Mouse (Mus musculus): Measurements from ENCODE around the gene Ifit1bl2.
"Not testable (repeated sequence)": the region's sequence is repeated elsewhere in the genome, so short reads cannot be mapped to it uniquely, and the experiment has no call there.

The Ifit1bl2 gene

DNA sequence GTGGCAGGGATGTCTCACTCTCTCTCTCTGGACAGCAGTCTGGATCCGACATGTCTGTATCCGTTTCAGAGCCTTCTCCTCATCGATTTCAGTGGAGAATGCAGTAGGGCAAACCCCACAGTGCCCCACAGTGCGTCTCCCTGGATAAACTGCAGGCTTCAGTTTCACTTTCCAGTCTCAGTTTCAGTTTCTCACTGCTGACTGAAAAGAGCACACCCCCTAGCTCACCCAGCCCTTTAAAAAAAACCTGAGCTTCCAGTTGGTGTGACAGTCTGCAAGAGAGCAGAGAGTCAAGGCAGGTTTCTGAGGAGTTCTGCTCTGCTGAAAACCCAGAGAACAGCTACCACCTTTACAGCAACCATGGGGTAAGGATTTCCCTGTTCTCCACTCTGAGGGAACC, at the start of gene Ifit1bl2, which contains the start of gene Ifit1:
Ifit1bl2 (minus strand) TSS at position 121 of the 400 bp plus-strand sequence.
Ifit1 (plus strand) TSS at position 249 of the 400 bp plus-strand sequence.
- DNase-seq (ENCODE audit: low spot score in 2 of 2) = no peak

- DNase-seq (ENCODE audit: low spot score in 2 of 2) = no peak
Observed at GRCm38 (mm10) chr19:34685530-34685929, 45.0 kb upstream of the Ifit1bl2 start.

GRCm38 (mm10) chr19:34684857-34685256, 44.3 kb upstream of the Ifit1bl2 start:
- DNase-seq (ENCODE audit: low spot score in 2 of 2) = peak; percentile 15 to 25

DNA sequence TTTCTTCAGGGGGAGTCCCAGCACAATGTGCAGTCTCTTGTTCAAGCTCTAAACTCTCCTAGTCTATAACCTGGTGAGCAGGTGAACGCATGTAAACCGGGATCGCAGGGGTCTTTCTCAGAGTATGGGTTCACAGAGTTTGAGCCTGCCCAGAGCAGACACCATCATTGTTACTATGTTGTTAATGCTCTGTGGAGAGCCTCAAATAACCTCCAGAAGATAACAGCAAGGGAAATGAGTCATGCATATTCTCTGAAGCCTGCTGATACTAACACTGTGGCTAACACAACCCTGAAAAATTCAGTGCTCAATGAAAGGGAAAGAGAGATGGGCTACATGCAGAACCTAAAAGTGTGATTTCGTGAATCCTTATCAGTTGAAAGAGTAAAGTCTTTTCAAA, 37.9 kb upstream of the Ifit1bl2 start:
- no peak for DNase-seq (ENCODE audit: low spot score in 2 of 2)

DNA sequence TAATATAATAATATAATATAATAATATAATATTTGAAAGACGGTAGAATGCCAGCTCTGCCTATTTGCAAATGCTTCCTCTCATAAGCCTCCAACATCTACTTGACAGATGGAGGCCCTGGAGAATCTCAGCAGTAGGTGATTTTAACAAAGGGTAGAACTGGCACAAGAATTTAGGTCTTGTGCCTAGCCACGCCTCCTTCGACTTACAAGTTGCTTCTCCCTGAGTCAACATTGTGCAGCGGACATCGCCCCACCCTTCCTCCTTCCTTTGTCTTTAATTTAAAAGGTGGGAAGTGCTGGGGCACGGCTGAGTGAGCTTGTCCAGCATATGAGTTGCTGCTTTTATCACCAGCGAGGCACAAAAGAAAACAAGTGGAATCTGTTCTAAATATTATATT, 32.9 kb upstream of the Ifit1bl2 start:
- DNase-seq (ENCODE audit: low spot score in 2 of 2) = no peak

GRCm38 (mm10) chr19:34666127-34666526, 25.6 kb upstream of the Ifit1bl2 start:
- DNase-seq (ENCODE audit: low spot score in 2 of 2) = peak; percentile 58 to 74

GRCm38 (mm10) chr19:34662740-34663139, 22.2 kb upstream of the Ifit1bl2 start:
- DNase-seq (ENCODE audit: low spot score in 2 of 2) = no peak

GRCm38 (mm10) chr19:34662067-34662507, 21.5 kb upstream of the Ifit1bl2 start:
- peak; percentile 18 to 23 for DNase-seq (ENCODE audit: low spot score in 2 of 2)

- DNase-seq (ENCODE audit: low spot score in 2 of 2) = no peak
Observed at GRCm38 (mm10) chr19:34656511-34657298, 16.2 kb upstream of the Ifit1bl2 start.

- DNase-seq (ENCODE audit: low spot score in 2 of 2) = no peak
Observed at GRCm38 (mm10) chr19:34655227-34655805, 14.8 kb upstream of the Ifit1bl2 start.

DNA sequence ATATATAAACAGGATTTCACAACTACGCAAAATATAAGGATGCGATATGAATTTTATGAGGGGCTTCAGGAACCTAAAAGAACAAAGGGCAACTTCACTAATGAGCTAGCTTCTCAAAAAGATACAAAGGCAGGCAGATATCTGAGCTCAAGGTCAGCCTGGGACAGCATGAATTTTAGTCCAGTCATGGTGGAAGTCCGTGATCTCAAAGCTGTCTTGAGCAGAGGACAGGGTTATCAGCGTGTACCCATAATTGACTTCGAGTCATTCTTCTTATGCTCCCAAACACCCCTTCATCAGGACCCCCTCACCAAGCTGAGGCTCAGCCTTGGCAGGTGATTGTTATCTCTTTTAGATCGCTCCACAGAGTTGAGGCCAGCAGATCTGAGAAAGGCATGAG, 10.5 kb upstream of the Ifit1bl2 start:
- DNase-seq (ENCODE audit: low spot score in 2 of 2) = no peak

- no peak for DNase-seq (ENCODE audit: low spot score in 2 of 2)
Observed at GRCm38 (mm10) chr19:34650276-34650675, 9.7 kb upstream of the Ifit1bl2 start.

DNA sequence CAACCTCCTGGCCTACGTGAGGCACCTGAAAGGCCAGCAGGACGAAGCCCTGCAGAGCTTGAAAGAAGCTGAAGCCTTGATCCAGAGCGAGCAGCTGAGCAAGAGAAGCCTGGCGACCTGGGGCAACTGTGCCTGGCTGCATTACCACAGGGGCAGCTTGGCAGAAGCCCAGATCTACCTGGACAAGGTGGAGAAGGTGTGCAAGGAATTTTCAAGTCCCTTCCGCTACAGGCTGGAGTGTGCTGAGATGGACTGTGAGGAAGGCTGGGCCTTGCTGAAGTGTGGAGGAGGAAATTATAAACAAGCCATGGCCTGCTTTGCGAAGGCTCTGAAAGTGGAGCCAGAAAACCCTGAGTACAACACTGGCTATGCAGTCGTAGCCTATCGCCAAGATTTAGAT, 7.1 kb upstream of the Ifit1bl2 start:
- not testable (repeated sequence) for DNase-seq (ENCODE audit: low spot score in 2 of 2)

DNA sequence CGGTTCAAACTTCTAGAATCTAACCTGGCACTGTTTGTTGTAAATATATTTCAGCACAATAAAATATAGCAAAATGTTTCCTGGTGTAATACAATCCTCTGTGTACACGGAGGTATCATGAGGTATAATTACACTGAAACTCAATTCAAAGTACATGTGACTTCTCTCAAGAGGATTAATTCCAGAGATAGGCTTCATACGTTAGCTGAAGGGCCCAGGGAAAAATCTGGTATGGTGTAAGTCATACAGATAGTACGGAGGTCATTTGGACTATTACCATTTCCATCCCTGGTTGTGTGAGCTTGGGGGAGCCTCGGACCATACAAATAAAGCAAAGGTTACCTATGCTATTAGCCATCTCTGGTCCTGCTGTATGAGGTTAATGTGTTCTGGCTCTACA, 2.1 kb upstream of the Ifit1bl2 start:
- no peak for DNase-seq (ENCODE audit: low spot score in 2 of 2)

DNA sequence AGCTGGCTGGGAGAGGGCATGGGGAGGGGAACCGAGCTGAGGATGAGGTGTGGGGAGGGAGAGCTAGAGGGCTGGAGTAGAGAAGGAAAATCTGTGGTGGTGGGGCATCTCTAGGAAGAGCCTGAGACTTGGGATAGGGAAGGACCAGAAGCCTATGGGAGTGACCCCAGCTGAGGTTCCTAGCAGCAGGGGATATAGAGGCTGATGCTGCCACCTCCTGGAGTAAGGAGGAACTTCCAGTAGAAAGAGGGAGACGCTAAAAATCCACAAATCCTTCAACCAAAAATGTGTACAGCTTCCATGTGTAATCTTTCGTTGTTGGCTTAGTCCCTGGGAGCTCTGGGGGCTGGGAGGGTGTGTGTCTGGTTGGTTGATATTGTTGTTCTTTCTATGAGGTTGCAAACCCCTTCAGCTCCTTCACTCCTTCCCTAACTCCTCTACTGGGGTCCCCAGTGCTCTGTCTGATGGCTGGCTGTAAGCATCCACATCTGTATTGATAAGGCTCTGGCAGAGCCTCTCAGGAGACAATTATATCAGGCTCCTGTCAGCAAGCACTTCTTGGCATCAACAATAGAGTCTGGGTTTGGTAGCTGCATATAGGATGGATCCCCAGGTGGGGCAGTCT, 3.5 kb downstream of the Ifit1bl2 start:
- peak; percentile 45 to 51 for DNase-seq (ENCODE audit: low spot score in 2 of 2)

GRCm38 (mm10) chr19:34633484-34633883, 7.1 kb downstream of the Ifit1bl2 start:
- DNase-seq (ENCODE audit: low spot score in 2 of 2) = no peak

- DNase-seq (ENCODE audit: low spot score in 2 of 2) = no peak
Observed at GRCm38 (mm10) chr19:34631487-34631886, 9.1 kb downstream of the Ifit1bl2 start.

GRCm38 (mm10) chr19:34627496-34627895, 13.0 kb downstream of the Ifit1bl2 start:
- DNase-seq (ENCODE audit: low spot score in 2 of 2) = no peak

DNA sequence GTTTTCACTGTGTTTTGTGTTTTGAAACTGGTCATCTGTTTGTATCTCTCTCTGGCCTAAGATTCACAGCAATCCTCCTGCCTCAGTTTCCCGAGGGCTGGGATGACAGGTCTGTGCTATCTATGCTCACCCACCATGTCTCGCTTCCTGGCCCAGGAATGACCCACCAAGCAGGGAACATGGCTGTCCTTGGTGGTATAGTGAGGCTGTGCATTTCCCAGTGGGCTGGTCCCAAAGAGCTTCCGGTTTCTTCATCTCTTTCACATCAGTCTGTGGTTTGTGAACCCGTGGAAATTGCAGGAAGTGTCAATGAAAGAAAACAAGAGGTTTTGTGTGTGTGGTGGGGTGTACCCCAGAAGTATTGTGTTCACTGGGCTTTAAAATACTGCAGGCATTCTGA, 15.9 kb downstream of the Ifit1bl2 start:
- no peak for DNase-seq (ENCODE audit: low spot score in 2 of 2)

DNA sequence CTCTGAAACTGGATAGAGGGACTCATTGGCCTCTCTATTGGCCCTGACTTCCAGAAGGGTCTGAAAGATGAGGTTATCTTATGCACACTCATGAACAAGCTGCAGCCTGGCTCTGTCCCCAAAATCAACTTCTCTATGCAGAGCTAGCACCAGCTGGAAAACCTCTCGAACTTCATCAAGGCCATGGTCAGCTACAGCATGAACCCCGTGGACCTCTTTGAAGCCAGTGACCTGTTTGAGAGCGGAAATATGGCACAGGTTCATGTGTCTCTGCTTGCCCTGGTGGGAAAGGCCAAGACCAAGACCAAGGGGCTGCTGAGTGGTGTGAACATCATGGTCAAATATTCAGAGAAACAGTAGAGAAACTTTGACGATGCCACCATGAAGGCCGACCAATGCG, 16.8 kb downstream of the Ifit1bl2 start:
- DNase-seq (ENCODE audit: low spot score in 2 of 2) = no peak

DNA sequence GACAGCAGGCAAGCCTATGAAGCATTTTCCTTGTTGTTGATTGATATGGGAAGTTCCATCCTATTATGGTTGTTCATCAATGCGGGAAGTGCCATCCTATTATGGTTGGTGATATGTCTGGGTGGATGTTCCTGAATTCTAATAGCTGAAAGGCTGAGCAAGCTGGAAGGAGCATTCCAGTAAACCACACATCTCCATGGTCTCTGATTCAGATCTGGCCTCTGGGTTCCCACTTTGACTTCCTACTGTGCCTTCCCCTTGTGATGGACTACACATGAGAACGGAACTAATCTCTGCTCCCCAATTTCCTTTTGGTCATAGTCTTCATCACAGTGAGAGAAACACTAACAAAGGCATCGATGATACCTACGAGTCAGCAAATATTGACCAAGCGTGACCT, 19.7 kb downstream of the Ifit1bl2 start:
- no peak for DNase-seq (ENCODE audit: low spot score in 2 of 2)

GRCm38 (mm10) chr19:34612243-34613001, 28.1 kb downstream of the Ifit1bl2 start:
- not testable (repeated sequence) for DNase-seq (ENCODE audit: low spot score in 2 of 2)
